Mouse (Mus musculus) midbrain, embryonic 16.5 days (tissue): ENCODE data around the gene Phc2. TPM values are rescaled to one million over a fixed set of nuclear protein-coding genes. Genes with fewer than 3 reads are reported as not detected.
A peak's percentile ranks its signal among the peaks of the same experiment; 100 is the strongest.

Experiments
- ATAC-seq: fragments of 200-750 bp; cut with Nextera tagmentation; 2 replicates; pipeline ENCODE4 v1.8.0; 2017; ENCODE audit warnings: moderate TSS enrichment
- H3K27ac ChIP-seq: fragments of 300-500 bp; sonication (generic); 2 replicates; pipeline ENCODE4 v1.5.1; 2014; ENCODE audit warnings: mild to moderate bottlenecking, low read length, mixed read lengths
- H3K27me3 ChIP-seq: fragments of 300-500 bp; sonication (generic); 2 replicates; pipeline ENCODE4 v1.6.1; 2014; ENCODE audit warnings: low read depth, low read length, mixed read lengths; ENCODE audit not compliant: control insufficient read depth, insufficient read depth
- H3K36me3 ChIP-seq: fragments of 300-500 bp; sonication (generic); 2 replicates; pipeline ENCODE4 v1.6.1; 2014; ENCODE audit warnings: mild to moderate bottlenecking, low read length, moderate library complexity, mixed read lengths; ENCODE audit not compliant: control insufficient read depth, insufficient read depth
- H3K4me1 ChIP-seq: fragments of 300-500 bp; sonication (generic); 2 replicates; pipeline ENCODE4 v1.6.1; 2014; ENCODE audit warnings: mild to moderate bottlenecking, low read length, mixed read lengths; ENCODE audit not compliant: control insufficient read depth, insufficient read depth
- H3K4me2 ChIP-seq: fragments of 300-500 bp; sonication (generic); 2 replicates; pipeline ENCODE4 v1.6.1; 2014; ENCODE audit warnings: mild to moderate bottlenecking, low read length, mixed read lengths
- H3K4me3 ChIP-seq: fragments of 300-500 bp; sonication (generic); 2 replicates; pipeline ENCODE4 v1.5.1; 2014; ENCODE audit warnings: low read depth, mild to moderate bottlenecking, low read length, moderate library complexity, mixed read lengths
- H3K9ac ChIP-seq: fragments of 300-500 bp; sonication (generic); 2 replicates; pipeline ENCODE4 v1.6.1; 2014; ENCODE audit warnings: low read depth, low read length, mixed read lengths
- H3K9me3 ChIP-seq: fragments of 300-500 bp; sonication (generic); replicated peaks from 2 replicates; pipeline ENCODE4 v1.6.1; 2014; ENCODE audit warnings: mild to moderate bottlenecking, low read length, mixed read lengths; ENCODE audit not compliant: control insufficient read depth, poor library complexity, severe bottlenecking
- WGBS: fragments of 180-500 bp; shearing (Covaris S2); extraction: QIAGEN DNeasy Blood & Tissue Kit; methylation state at CpG from one replicate; pipeline ENCODE4 v1.1.7; 2014; 5-methylcytosine and 5-hydroxymethylcytosine counted together
- polyA plus RNA-seq: library from polyadenylated mRNA; unstranded; fragments of >200 nt; fragmentation: Nextera tagmentation; extraction: Ambion mirVana; gene quantifications from 2 replicates; pipeline ENCODE4 v1.2.1, GENCODE M21; 2015

The Phc2 gene
- polyA plus RNA-seq, 1 experiment from 2014 or later = 19.5 TPM

GRCm38 (mm10) chr4:128766929-128767328, 112.4 kb downstream of the Phc2 start:
- no peak overlapping the region for H3K9ac ChIP-seq
- no peak overlapping the region for H3K4me2 ChIP-seq
- no peak for ATAC-seq
- H3K27me3 ChIP-seq = no peaks in the 10 kb centered on the region
- no peak overlapping the region for H3K27ac ChIP-seq
- H3K36me3 ChIP-seq = no peaks in the 10 kb centered on the region
- WGBS = 96% methylated on average over 20 of the region's 20 CpGs
- H3K9me3 ChIP-seq = no peaks in the 10 kb centered on the region; the same call in 1 of the 2 replicates
- no peak overlapping the region for H3K4me3 ChIP-seq
- H3K4me1 ChIP-seq = no peaks in the 10 kb centered on the region

GRCm38 (mm10) chr4:128768120-128768519, 113.6 kb downstream of the Phc2 start:
- whole genome bisulfite sequencing = 81% methylated on average over 13 of the region's 13 CpGs
- no peak overlapping the region for H3K9ac ChIP-seq

GRCm38 (mm10) chr4:128769569-128770355, 115.3 kb downstream of the Phc2 start:
- Histone ChIP-seq H3K4me1 (no peaks in the 10 kb centered on the region), H3K4me3 (no peak overlapping the region), H3K27ac (no peak overlapping the region), H3K9me3 (no peaks in the 10 kb centered on the region), H3K4me2 (no peak overlapping the region), H3K36me3 (peaks cover 17% of the 10 kb centered on the region), H3K9ac (no peak overlapping the region), H3K27me3 (no peaks in the 10 kb centered on the region)
- no peak for ATAC-seq
- WGBS = 87% methylated on average over 13 of the region's 13 CpGs

More at GRCm38 (mm10) chr4:128768120-128768519, 113.6 kb downstream of the Phc2 start:
- Histone ChIP-seq H3K27ac (no peak overlapping the region), H3K4me2 (no peak overlapping the region), H3K4me1 (no peaks in the 10 kb centered on the region), H3K27me3 (no peaks in the 10 kb centered on the region), H3K4me3 (no peak overlapping the region), H3K36me3 (peaks cover 6% of the 10 kb centered on the region), H3K9me3 (no peaks in the 10 kb centered on the region)
- no peak for ATAC-seq

GRCm38 (mm10) chr4:128770698-128771097, 116.2 kb downstream of the Phc2 start:
- no peak for ATAC-seq
- H3K4me2 ChIP-seq = no peak overlapping the region
- peaks cover 24% of the 10 kb centered on the region for H3K36me3 ChIP-seq
- no peaks in the 10 kb centered on the region for H3K27me3 ChIP-seq
- H3K4me3 ChIP-seq = no peak overlapping the region
- H3K9ac ChIP-seq = no peak overlapping the region
- no peak overlapping the region for H3K27ac ChIP-seq
- H3K9me3 ChIP-seq = no peaks in the 10 kb centered on the region
- WGBS = 87% methylated on average over 5 of the region's 5 CpGs
- H3K4me1 ChIP-seq = no peaks in the 10 kb centered on the region

GRCm38 (mm10) chr4:128773820-128774219, 119.3 kb downstream of the Phc2 start:
- H3K4me3 ChIP-seq = no peak overlapping the region
- WGBS = 85% methylated on average over 11 of the region's 11 CpGs
- H3K9ac ChIP-seq = no peak overlapping the region
- no peaks in the 10 kb centered on the region for H3K4me1 ChIP-seq
- no peaks in the 10 kb centered on the region for H3K27me3 ChIP-seq
- no peak overlapping the region for H3K27ac ChIP-seq
- no peaks in the 10 kb centered on the region for H3K9me3 ChIP-seq
- H3K4me2 ChIP-seq = no peak overlapping the region
- peaks cover 36% of the 10 kb centered on the region for H3K36me3 ChIP-seq
- no peak for ATAC-seq

- H3K9me3 ChIP-seq = no peaks in the 10 kb centered on the region
- no peak overlapping the region for H3K27ac ChIP-seq
- no peak for ATAC-seq
- no peak overlapping the region for H3K9ac ChIP-seq
- no peak overlapping the region for H3K4me2 ChIP-seq
- WGBS = 91% methylated on average over 9 of the region's 9 CpGs
- H3K27me3 ChIP-seq = no peaks in the 10 kb centered on the region
- peaks cover 38% of the 10 kb centered on the region for H3K36me3 ChIP-seq
- no peak overlapping the region for H3K4me3 ChIP-seq
- no peaks in the 10 kb centered on the region for H3K4me1 ChIP-seq
Observed at GRCm38 (mm10) chr4:128774467-128774866, 120.0 kb downstream of the Phc2 start.

GRCm38 (mm10) chr4:128776568-128777289, 122.2 kb downstream of the Phc2 start:
- Histone ChIP-seq H3K27ac (0 out of 2 replicates have a peak overlapping the region, but pooled peaks have one; percentile 15), H3K4me1 (no peaks in the 10 kb centered on the region), H3K36me3 (peaks cover 38% of the 10 kb centered on the region), H3K9ac (no peak overlapping the region), H3K9me3 (no peaks in the 10 kb centered on the region), H3K4me2 (no peak overlapping the region), H3K4me3 (no peak overlapping the region), H3K27me3 (no peaks in the 10 kb centered on the region)
- WGBS = 39% methylated on average over 18 of the region's 20 CpGs
- ATAC-seq = peak; percentile 57

- WGBS = 82% methylated on average over 11 of the region's 11 CpGs
- Histone ChIP-seq H3K9me3 (no peaks in the 10 kb centered on the region), H3K4me2 (no peak overlapping the region), H3K36me3 (peaks cover 33% of the 10 kb centered on the region), H3K27ac (no peak overlapping the region), H3K4me1 (no peaks in the 10 kb centered on the region), H3K27me3 (no peaks in the 10 kb centered on the region), H3K9ac (no peak overlapping the region), H3K4me3 (no peak overlapping the region)
- no peak for ATAC-seq
Observed at GRCm38 (mm10) chr4:128777593-128777992, 123.1 kb downstream of the Phc2 start.

- no peaks in the 10 kb centered on the region for H3K4me1 ChIP-seq
- no peaks in the 10 kb centered on the region for H3K27me3 ChIP-seq
- H3K9me3 ChIP-seq = no peaks in the 10 kb centered on the region
- WGBS = 92% methylated on average over 7 of the region's 7 CpGs
- no peak for ATAC-seq
- no peak overlapping the region for H3K9ac ChIP-seq
- H3K36me3 ChIP-seq = peaks cover 31% of the 10 kb centered on the region
- H3K4me3 ChIP-seq = no peak overlapping the region
- no peak overlapping the region for H3K4me2 ChIP-seq
- no peak overlapping the region for H3K27ac ChIP-seq
Observed at GRCm38 (mm10) chr4:128782037-128782436, 127.5 kb downstream of the Phc2 start.
